Mouse (Mus musculus) heart, embryonic 11.5 days (tissue): ENCODE data around the gene Slc11a1. TPM values are rescaled to one million over a fixed set of nuclear protein-coding genes. Genes with fewer than 3 reads are reported as not detected.
"Not testable (repeated sequence)": the region's sequence is repeated elsewhere in the genome, so short reads cannot be mapped to it uniquely, and the experiment has no call there.

Experiments used
- ATAC-seq: fragments of 200-750 bp; cut with Nextera tagmentation; replicated peaks from 2 replicates; pipeline ENCODE4 v1.8.0; 2017; ENCODE audit warnings: moderate library complexity; ENCODE audit not compliant: insufficient number of reproducible peaks, low FRiP score, low TSS enrichment
- H3K27ac ChIP-seq: fragments of 300-500 bp; sonication (generic); 2 replicates; pipeline ENCODE4 v1.5.1; 2014; ENCODE audit warnings: mild to moderate bottlenecking, low read depth, low read length
- H3K27me3 ChIP-seq: fragments of 300-500 bp; sonication (generic); 2 replicates; pipeline ENCODE4 v1.6.1; 2014; ENCODE audit warnings: mild to moderate bottlenecking, low read length, mixed read lengths; ENCODE audit not compliant: control insufficient read depth, insufficient read depth
- H3K36me3 ChIP-seq: fragments of 300-500 bp; sonication (generic); 2 replicates; pipeline ENCODE4 v1.6.1; 2014; ENCODE audit warnings: mild to moderate bottlenecking, low read length, moderate library complexity, mixed read lengths; ENCODE audit not compliant: control insufficient read depth, insufficient read depth
- H3K4me1 ChIP-seq: fragments of 300-500 bp; sonication (generic); 2 replicates; pipeline ENCODE4 v1.6.1; 2014; ENCODE audit warnings: low read length; ENCODE audit not compliant: control insufficient read depth, insufficient read depth
- H3K4me2 ChIP-seq: fragments of 300-500 bp; sonication (generic); 2 replicates; pipeline ENCODE4 v1.6.1; 2014; ENCODE audit warnings: mild to moderate bottlenecking, moderate library complexity
- H3K4me3 ChIP-seq: fragments of 300-500 bp; sonication (generic); 2 replicates; pipeline ENCODE4 v1.5.1; 2014; ENCODE audit warnings: low read depth, low read length
- H3K9ac ChIP-seq: fragments of 300-500 bp; sonication (generic); 2 replicates; pipeline ENCODE4 v1.6.1; 2014; ENCODE audit warnings: mild to moderate bottlenecking, low read depth, low read length, moderate library complexity
- H3K9me3 ChIP-seq: fragments of 300-500 bp; sonication (generic); replicated peaks from 2 replicates; pipeline ENCODE4 v1.6.1; 2016; ENCODE audit warnings: low read length; ENCODE audit not compliant: control insufficient read depth
- WGBS: fragments of 180-500 bp; shearing (Covaris S2); extraction: QIAGEN DNeasy Blood & Tissue Kit; methylation state at CpG from one replicate; pipeline ENCODE4 v1.1.7; 2014; ENCODE audit not compliant: insufficient replicate concordance; 5-methylcytosine and 5-hydroxymethylcytosine counted together
- polyA plus RNA-seq: library from polyadenylated mRNA; unstranded; fragments of >200 nt; fragmentation: Nextera tagmentation; extraction: Ambion mirVana; gene quantifications from 2 replicates; pipeline ENCODE4 v1.2.1, GENCODE M21; 2014

Slc11a1 gene
- polyA plus RNA-seq, 1 experiment from 2014 or later: 1.1 TPM

DNA sequence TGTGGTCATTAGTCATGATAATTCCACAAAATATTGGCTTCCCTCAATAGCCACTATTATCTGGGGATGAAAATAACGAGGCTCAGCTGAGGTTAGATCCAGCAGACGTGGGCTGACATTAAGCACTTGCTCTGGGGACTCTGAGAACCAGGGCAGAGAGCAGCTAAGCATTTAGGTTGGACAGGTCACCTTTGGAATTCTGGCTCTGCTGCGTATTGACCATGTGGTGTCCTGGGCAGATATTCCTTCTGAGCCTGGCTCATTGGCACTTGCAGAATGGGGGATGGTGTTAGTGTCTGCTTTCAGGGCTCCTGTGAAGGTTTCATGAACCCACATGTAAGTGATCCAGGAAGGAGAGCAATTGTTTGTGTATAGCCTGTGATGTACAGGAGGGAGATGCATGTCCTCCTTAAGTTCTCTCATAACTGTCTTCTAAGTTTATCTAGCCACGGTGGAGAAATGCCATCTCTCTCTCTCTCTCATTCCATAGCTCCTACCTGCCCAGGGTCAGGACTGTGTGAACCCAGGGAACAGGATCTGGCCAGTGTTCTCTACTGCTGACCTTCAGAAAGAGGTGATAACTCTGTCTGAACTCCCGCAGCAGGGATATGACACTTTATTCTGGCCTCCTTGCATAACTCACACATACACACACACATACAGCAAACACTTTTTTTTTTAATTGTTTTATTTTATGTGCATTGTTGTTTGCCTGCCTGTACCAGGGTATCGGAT lies 39.4 kb upstream of the Slc11a1 start:
- Histone ChIP-seq H3K9ac (no peak overlapping the region), H3K4me1 (peaks cover 27% of the 10 kb centered on the region), H3K4me2 (no peak overlapping the region), H3K27ac (no peak overlapping the region), H3K4me3 (no peak overlapping the region), H3K36me3 (no peaks in the 10 kb centered on the region), H3K27me3 (no peaks in the 10 kb centered on the region), H3K9me3 (no peaks in the 10 kb centered on the region)
- no peak for ATAC-seq
- 68% methylated on average over 6 of the region's 6 CpGs for WGBS

DNA sequence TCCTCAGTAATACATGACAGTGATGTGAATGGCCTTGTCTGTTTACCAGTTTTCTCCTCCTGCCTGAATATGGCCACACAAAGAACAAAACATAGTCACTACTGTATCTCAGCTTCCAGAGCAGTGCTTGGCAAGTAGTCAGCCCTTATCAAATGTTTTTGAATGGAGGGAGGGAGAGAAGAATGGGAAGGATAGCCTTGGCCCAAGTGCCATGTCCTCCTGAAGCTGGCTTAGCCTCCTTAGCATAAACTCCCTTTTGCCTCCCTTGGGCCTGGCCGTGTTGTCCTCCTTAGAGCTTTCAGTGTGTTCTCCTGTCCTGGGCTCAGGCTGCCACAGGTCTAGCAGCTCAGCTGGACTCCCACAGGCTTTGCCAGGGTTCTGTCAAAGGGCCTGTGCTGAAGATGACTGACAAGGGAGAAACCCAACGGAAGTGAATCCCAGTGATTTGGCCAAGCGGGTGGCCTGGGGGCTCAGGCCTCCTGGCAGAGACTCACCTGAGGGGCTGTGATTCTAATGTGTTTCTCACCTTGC lies 37.7 kb upstream of the Slc11a1 start:
- Histone ChIP-seq H3K27me3 (no peaks in the 10 kb centered on the region), H3K9me3 (no peaks in the 10 kb centered on the region), H3K4me3 (no peak overlapping the region), H3K27ac (no peak overlapping the region), H3K36me3 (no peaks in the 10 kb centered on the region), H3K4me2 (no peak overlapping the region), H3K9ac (no peak overlapping the region), H3K4me1 (peaks cover 15% of the 10 kb centered on the region)
- ATAC-seq: no peak
- WGBS: 64% methylated on average over 3 of the region's 3 CpGs

GRCm38 (mm10) chr1:74338013-74338412 lies 37.0 kb upstream of the Slc11a1 start:
- peaks cover 13% of the 10 kb centered on the region for H3K4me1 ChIP-seq
- no peaks in the 10 kb centered on the region for H3K27me3 ChIP-seq

DNA sequence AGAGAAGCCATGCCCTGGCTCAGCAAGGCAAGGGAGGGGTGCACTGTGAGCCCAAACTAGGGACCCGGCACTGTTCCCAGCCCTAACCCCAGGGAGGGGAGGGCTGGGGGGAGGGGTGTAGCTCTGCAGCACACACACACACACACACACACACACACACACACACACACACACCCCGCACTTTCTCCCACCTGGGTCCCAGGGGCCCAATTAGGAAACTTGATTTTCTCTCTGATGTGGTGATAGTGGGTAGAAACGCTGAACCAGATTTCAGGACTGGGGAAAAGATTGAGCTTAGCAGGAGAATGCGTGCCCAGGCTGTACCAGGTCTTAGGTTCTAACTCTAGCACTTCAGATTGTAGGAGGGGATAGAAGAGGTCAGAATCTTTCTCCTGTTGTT lies 36.4 kb upstream of the Slc11a1 start:
- H3K9me3 ChIP-seq: no peaks in the 10 kb centered on the region
- H3K4me3 ChIP-seq: no peak overlapping the region
- H3K36me3 ChIP-seq: no peaks in the 10 kb centered on the region
- H3K27ac ChIP-seq: no peak overlapping the region
- H3K4me1 ChIP-seq: peaks cover 7% of the 10 kb centered on the region
- H3K27me3 ChIP-seq: no peaks in the 10 kb centered on the region
- 81% methylated on average over 4 of the region's 4 CpGs for WGBS
- no peak overlapping the region for H3K9ac ChIP-seq
- ATAC-seq: no peak
- no peak overlapping the region for H3K4me2 ChIP-seq

More at GRCm38 (mm10) chr1:74338013-74338412, 37.0 kb upstream of the Slc11a1 start:
- no peak overlapping the region for H3K4me3 ChIP-seq
- H3K9me3 ChIP-seq: no peaks in the 10 kb centered on the region
- no peak overlapping the region for H3K9ac ChIP-seq
- H3K36me3 ChIP-seq: no peaks in the 10 kb centered on the region
- H3K27ac ChIP-seq: no peak overlapping the region
- no peak for ATAC-seq
- WGBS: 83% methylated on average over 5 of the region's 5 CpGs
- H3K4me2 ChIP-seq: no peak overlapping the region

DNA sequence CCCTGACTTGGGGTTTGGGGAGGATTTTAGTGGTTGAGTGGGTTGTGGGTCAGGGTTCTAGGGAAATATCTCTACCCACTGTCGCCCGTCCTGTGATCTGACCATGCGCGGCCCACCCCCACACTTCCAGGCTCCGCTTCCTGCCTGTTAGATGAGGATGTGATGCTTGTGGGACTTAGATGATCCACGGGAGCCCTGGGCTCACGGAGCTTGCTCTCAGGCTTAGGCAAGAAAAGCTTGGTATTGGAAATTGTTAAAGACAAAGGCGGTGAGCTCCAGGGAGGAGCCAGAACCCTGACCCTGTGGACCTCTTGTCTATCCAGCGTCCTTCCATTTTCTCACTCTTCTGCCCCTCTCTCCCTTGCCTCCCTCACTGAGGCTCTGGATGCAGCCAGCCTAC lies 35.1 kb upstream of the Slc11a1 start:
- Histone ChIP-seq H3K9ac (no peak overlapping the region), H3K36me3 (no peaks in the 10 kb centered on the region), H3K9me3 (no peaks in the 10 kb centered on the region), H3K4me3 (no peak overlapping the region), H3K4me1 (peaks cover 7% of the 10 kb centered on the region), H3K4me2 (no peak overlapping the region), H3K27me3 (no peaks in the 10 kb centered on the region), H3K27ac (no peak overlapping the region)
- no peak for ATAC-seq
- 75% methylated on average over 9 of the region's 9 CpGs for WGBS

- Histone ChIP-seq H3K27me3 (no peaks in the 10 kb centered on the region), H3K4me1 (peaks cover 6% of the 10 kb centered on the region), H3K4me3 (no peak overlapping the region), H3K27ac (no peak overlapping the region), H3K9ac (no peak overlapping the region), H3K36me3 (no peaks in the 10 kb centered on the region), H3K4me2 (no peak overlapping the region), H3K9me3 (no peaks in the 10 kb centered on the region)
- ATAC-seq: no peak
- 94% methylated on average over 6 of the region's 6 CpGs for WGBS
These were observed 34.6 kb upstream of the Slc11a1 start for GRCm38 (mm10) chr1:74340361-74340764.

DNA sequence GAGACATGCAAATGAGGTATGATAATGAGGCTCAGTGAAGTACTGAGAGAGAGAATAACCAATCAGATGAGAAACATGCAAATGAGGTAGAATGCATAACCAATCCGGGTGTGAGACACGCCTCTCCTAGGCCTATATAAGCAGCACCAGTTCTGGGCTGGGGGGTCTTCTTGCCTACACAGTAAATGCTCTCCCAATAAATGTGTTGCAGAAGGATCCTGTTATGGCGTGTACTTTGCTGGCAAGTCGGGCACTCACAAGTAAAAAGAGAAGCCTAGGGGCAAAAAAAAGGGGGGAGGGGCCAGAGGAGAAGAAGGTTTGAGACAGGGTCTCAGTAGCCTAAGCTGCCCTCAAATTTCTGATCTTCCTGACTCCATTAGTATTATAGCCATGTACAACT lies 34.0 kb upstream of the Slc11a1 start:
- ATAC-seq, H3K4me2 ChIP-seq, H3K4me3 ChIP-seq, H3K27me3 ChIP-seq, H3K9ac ChIP-seq, H3K36me3 ChIP-seq, H3K27ac ChIP-seq, H3K4me1 ChIP-seq, H3K9me3 ChIP-seq: not testable (repeated sequence)
- WGBS: 89% methylated on average over 4 of the region's 4 CpGs

GRCm38 (mm10) chr1:74341898-74342297 lies 33.1 kb upstream of the Slc11a1 start:
- Histone ChIP-seq H3K9me3 (no peaks in the 10 kb centered on the region), H3K27me3 (no peaks in the 10 kb centered on the region), H3K36me3 (no peaks in the 10 kb centered on the region), H3K27ac (no peak overlapping the region), H3K9ac (no peak overlapping the region), H3K4me1 (peaks cover 2% of the 10 kb centered on the region; the same call in 1 of the 2 replicates), H3K4me2 (no peak overlapping the region), H3K4me3 (no peak overlapping the region)
- no peak for ATAC-seq
- 83% methylated on average over 7 of the region's 7 CpGs for WGBS

DNA sequence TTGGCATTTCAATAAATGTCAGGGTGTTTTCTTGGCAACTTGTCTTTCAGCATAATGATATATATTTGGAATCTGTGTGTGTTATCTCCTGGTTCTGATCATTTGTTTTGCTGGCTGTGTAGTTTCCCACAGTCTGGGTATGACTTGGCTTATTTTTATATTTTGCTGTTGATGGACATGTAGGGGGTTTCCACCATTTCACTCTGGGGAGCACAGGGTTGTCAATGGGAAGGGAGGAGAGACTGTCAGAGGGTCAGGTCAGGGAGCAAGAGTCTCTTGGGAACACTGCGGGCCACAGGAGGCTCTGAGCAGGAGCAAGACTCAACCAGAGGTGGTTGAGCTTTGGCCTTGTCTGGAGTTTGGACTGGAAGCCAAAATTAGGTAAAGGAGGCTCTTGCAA lies 32.7 kb upstream of the Slc11a1 start:
- H3K9ac ChIP-seq: no peak overlapping the region
- no peaks in the 10 kb centered on the region for H3K27me3 ChIP-seq
- H3K9me3 ChIP-seq: no peaks in the 10 kb centered on the region
- WGBS: 79% methylated on average over 1 of the region's 1 CpGs
- H3K36me3 ChIP-seq: no peaks in the 10 kb centered on the region
- H3K27ac ChIP-seq: no peak overlapping the region
- no peak for ATAC-seq
- H3K4me1 ChIP-seq: peaks cover 2% of the 10 kb centered on the region; the same call in 1 of the 2 replicates
- no peak overlapping the region for H3K4me2 ChIP-seq
- no peak overlapping the region for H3K4me3 ChIP-seq
